Mouse (Mus musculus) embryonic facial prominence, embryonic 15.5 days (tissue): ENCODE results near the gene Abhd17a. TPM values are rescaled to one million over a fixed set of nuclear protein-coding genes. Genes with fewer than 3 reads are reported as not detected.

Experiments used
- ATAC-seq: fragments of 200-750 bp; cut with Nextera tagmentation; 2 replicates; pipeline ENCODE4 v1.8.0; 2017; ENCODE audit warnings: low read depth, moderate TSS enrichment; ENCODE audit not compliant: insufficient number of reproducible peaks, low FRiP score, low TSS enrichment
- H3K27ac ChIP-seq: fragments of 300-500 bp; sonication (generic); replicated peaks from 2 replicates; pipeline ENCODE4 v1.5.1; 2015; ENCODE audit warnings: mild to moderate bottlenecking, inconsistent platforms
- H3K27me3 ChIP-seq: fragments of 300-500 bp; sonication (generic); 2 replicates; pipeline ENCODE4 v1.6.1; 2015; ENCODE audit warnings: inconsistent platforms
- H3K36me3 ChIP-seq: fragments of 300-500 bp; sonication (generic); 2 replicates; pipeline ENCODE4 v1.6.1; 2015; ENCODE audit warnings: mild to moderate bottlenecking, inconsistent platforms
- H3K4me1 ChIP-seq: fragments of 300-500 bp; sonication (generic); 2 replicates; pipeline ENCODE4 v1.6.1; 2015; ENCODE audit warnings: inconsistent platforms
- H3K4me2 ChIP-seq: fragments of 300-500 bp; sonication (generic); replicated peaks from 2 replicates; pipeline ENCODE4 v1.6.1; 2015; ENCODE audit warnings: mild to moderate bottlenecking, inconsistent platforms
- H3K4me3 ChIP-seq: fragments of 300-500 bp; sonication (generic); replicated peaks from 2 replicates; pipeline ENCODE4 v1.5.1; 2015; ENCODE audit warnings: mild to moderate bottlenecking, inconsistent platforms
- H3K9ac ChIP-seq: fragments of 300-500 bp; sonication (generic); 2 replicates; pipeline ENCODE4 v1.6.1; 2015; ENCODE audit warnings: inconsistent platforms
- H3K9me3 ChIP-seq: fragments of 300-500 bp; sonication (generic); replicated peaks from 2 replicates; pipeline ENCODE4 v1.6.1; 2016; ENCODE audit warnings: inconsistent platforms
- WGBS: fragments of 180-500 bp; shearing (Covaris S2); methylation state at CpG from one replicate; pipeline ENCODE4 v1.1.7; 2015; 5-methylcytosine and 5-hydroxymethylcytosine counted together
- polyA plus RNA-seq: library from polyadenylated mRNA; unstranded; fragments of >200 nt; fragmentation: Nextera tagmentation; extraction: Ambion mirVana; gene quantifications from 2 replicates; pipeline ENCODE4 v1.2.1, GENCODE M21; 2015

The Abhd17a gene
- polyA plus RNA-seq, 1 experiment from 2014 or later = 112 TPM

DNA sequence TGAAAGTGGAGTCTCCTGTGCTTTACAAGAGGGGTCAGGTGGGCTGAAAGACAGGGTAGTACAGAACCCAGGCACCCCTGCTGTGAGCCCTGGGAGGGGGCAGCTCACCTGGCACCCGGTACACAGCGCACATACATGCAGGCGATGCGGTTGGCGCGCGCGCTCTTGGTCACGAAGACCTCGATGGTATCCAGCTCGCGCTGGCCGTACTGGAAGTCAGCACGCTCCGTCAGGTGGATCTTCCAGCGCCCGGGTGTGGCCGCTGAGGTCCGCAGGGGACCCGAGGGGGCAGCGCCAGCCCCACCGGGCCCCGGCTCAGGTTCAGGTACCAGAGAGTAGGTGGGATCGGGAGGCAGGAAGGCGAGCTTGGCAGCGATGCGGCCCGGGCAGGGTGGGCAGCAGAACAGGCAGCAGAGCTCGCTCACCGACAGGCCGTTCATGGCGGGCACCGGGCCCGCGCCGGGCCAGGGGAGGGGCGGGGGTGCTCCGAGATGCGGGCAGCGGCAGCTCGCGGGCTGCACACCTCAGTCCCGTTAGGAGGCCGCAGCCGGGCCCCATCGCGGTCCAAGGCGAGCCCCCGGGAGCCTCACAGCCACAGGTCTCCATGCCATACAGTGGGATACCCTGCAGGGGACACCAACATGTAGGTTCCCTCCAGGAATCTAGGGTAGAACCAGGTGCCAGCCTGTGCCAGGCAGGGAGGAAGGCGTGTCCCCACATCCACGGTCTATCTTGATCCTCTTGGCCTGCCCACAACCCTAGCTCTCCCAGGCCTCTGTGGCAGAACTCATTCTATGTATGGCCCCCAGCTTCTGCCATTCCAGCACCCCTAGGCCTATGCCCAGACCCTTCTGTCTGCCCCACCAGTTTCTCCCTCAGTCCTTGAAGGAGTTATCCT, 3.5 kb downstream of the Abhd17a start:
- Histone ChIP-seq H3K27ac (peak overlapping the region; percentile 45; the same call in 1 of the 2 replicates), H3K9ac (no peak overlapping the region), H3K4me3 (0 out of 2 replicates have a peak overlapping the region, but pooled peaks have one; percentile 2)

DNA sequence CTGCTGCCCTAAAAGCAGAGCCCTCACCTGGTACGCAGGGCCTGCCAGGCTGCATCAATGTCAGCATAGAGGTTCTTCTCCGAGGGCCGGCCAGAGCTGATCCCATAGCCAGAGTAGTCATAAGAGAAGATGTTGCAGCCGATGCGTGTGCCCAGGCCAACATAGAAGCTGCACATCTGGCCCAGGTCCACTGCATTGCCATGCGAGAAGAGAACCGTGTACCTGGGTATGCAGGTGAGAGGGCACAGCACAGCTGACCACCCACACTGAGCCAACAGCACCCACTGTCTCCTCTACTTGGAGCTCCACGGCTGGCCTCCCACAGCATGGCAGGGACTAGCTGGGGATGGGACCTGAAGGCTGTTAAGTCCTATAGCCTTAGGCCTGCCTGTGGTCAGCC, 4.6 kb downstream of the Abhd17a start:
- Histone ChIP-seq H3K27ac (no peak overlapping the region), H3K9me3 (no peaks in the 10 kb centered on the region), H3K27me3 (no peaks in the 10 kb centered on the region), H3K4me1 (peaks cover 43% of the 10 kb centered on the region), H3K36me3 (peaks cover 33% of the 10 kb centered on the region), H3K4me3 (no peak overlapping the region; the same call in 1 of the 2 replicates), H3K4me2 (0 out of 2 replicates have a peak overlapping the region, but pooled peaks have one; percentile 3), H3K9ac (no peak overlapping the region)
- no peak for ATAC-seq
- WGBS = 92% methylated on average over 8 of the region's 8 CpGs

More for the DNA sequence above, 3.5 kb downstream of the Abhd17a start:
- Histone ChIP-seq H3K27me3 (no peaks in the 10 kb centered on the region), H3K9me3 (no peaks in the 10 kb centered on the region), H3K4me2 (peak overlapping the region; percentile 9; the same call in 1 of the 2 replicates), H3K4me1 (peaks cover 45% of the 10 kb centered on the region), H3K36me3 (peaks cover 30% of the 10 kb centered on the region)
- WGBS = 92% methylated on average over 47 of the region's 51 CpGs
- no peak for ATAC-seq

GRCm38 (mm10) chr10:80584642-80585552, 5.2 kb downstream of the Abhd17a start:
- no peaks in the 10 kb centered on the region for H3K9me3 ChIP-seq
- H3K4me3 ChIP-seq = no peak overlapping the region; the same call in 1 of the 2 replicates
- peak; percentile 36; the same call in 1 of the 2 replicates for ATAC-seq
- no peaks in the 10 kb centered on the region for H3K27me3 ChIP-seq
- H3K36me3 ChIP-seq = peaks cover 33% of the 10 kb centered on the region
- no peak overlapping the region for H3K9ac ChIP-seq
- peaks cover 40% of the 10 kb centered on the region for H3K4me1 ChIP-seq
- H3K4me2 ChIP-seq = peak overlapping the region; percentile 13; the same call in 1 of the 2 replicates
- peak overlapping the region; percentile 29; the same call in 1 of the 2 replicates for H3K27ac ChIP-seq
- 69% methylated on average over 12 of the region's 12 CpGs for WGBS

DNA sequence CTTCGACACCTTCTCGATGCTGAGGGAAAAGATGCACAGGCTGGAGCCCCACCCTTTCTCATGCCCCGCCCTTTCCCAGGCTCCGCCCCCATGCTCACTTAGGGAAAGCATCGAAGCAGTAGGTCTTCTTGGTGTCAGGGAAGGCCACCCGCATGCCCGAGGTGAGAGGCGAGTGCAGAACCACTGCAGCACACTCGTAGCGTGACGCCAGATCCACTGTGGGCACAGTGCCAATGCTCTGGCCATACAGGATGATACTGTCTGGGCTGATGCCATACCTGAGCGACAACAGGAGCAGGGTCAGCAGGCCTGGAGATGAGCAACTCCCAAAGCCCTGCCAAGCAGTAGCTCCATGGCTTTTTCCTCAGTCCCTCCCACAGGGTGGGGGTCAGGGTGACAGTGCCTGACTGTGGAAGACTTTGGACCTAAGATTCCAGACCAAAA, 6.1 kb downstream of the Abhd17a start:
- peaks cover 39% of the 10 kb centered on the region for H3K4me1 ChIP-seq
- no peak for ATAC-seq
- H3K36me3 ChIP-seq = peaks cover 33% of the 10 kb centered on the region
- H3K9me3 ChIP-seq = no peaks in the 10 kb centered on the region
- no peak overlapping the region for H3K9ac ChIP-seq
- 62% methylated on average over 12 of the region's 12 CpGs for WGBS
- H3K27ac ChIP-seq = 0 out of 2 replicates have a peak overlapping the region, but pooled peaks have one; percentile 29
- H3K27me3 ChIP-seq = no peaks in the 10 kb centered on the region
- no peak overlapping the region for H3K4me3 ChIP-seq
- H3K4me2 ChIP-seq = no peak overlapping the region

- Histone ChIP-seq H3K9me3 (no peaks in the 10 kb centered on the region), H3K9ac (no peak overlapping the region), H3K4me1 (peaks cover 39% of the 10 kb centered on the region), H3K4me2 (no peak overlapping the region), H3K27me3 (no peaks in the 10 kb centered on the region), H3K4me3 (no peak overlapping the region), H3K36me3 (peaks cover 33% of the 10 kb centered on the region), H3K27ac (no peak overlapping the region)
- 80% methylated on average over 5 of the region's 5 CpGs for WGBS
- no peak for ATAC-seq
Measured at GRCm38 (mm10) chr10:80583047-80583446, 7.1 kb downstream of the Abhd17a start.

DNA sequence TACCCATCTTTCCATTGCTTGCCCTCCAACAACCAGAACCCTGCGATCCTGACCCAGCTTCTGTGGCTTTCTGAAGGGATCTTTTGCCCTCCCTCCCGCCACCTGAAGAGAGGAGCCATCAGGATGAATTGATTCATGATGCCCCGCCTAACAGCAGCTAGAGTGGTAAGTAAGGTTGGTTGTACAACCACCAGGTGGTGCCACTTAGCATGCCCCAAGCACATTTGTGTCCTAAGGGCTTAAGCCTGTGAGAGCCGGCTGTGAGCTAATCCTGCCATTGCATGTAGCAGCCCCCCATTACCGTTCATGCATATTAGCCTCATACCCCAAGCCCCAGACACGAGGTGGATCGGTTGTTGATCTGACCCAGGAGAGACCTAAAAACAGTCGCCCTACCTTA, 11.2 kb downstream of the Abhd17a start:
- peak overlapping the region; percentile 94 for H3K4me2 ChIP-seq
- H3K4me1 ChIP-seq = peaks cover 43% of the 10 kb centered on the region
- peak overlapping the region; percentile 96 for H3K27ac ChIP-seq
- no peaks in the 10 kb centered on the region for H3K27me3 ChIP-seq
- no peak overlapping the region for H3K9ac ChIP-seq
- peak overlapping the region; percentile 85 for H3K4me3 ChIP-seq
- H3K36me3 ChIP-seq = peaks cover 15% of the 10 kb centered on the region
- WGBS = 4% methylated on average over 8 of the region's 8 CpGs
- no peaks in the 10 kb centered on the region for H3K9me3 ChIP-seq
- ATAC-seq = no peak

- ATAC-seq = 0 out of 2 replicates have a peak, but pooled peaks have one; percentile 25
- Histone ChIP-seq H3K27ac (peak overlapping the region; percentile 96), H3K4me1 (peaks cover 49% of the 10 kb centered on the region), H3K4me3 (peak overlapping the region; percentile 85), H3K36me3 (peaks cover 9% of the 10 kb centered on the region), H3K9ac (peak overlapping the region; percentile 29), H3K9me3 (no peaks in the 10 kb centered on the region), H3K4me2 (peak overlapping the region; percentile 94), H3K27me3 (no peaks in the 10 kb centered on the region)
- WGBS = under 1% methylated on average over 29 of the region's 29 CpGs
Measured at GRCm38 (mm10) chr10:80578131-80578750, 11.9 kb downstream of the Abhd17a start.

- H3K27ac ChIP-seq = peak within 1 kb of the TSS; percentile 96
- H3K9ac ChIP-seq = peak within 1 kb of the TSS; percentile 65
- H3K4me3 ChIP-seq = peak within 1 kb of the TSS; percentile 85
- H3K4me2 ChIP-seq = peak within 1 kb of the TSS; percentile 94
- ATAC-seq = peak; percentile 84
- under 1% methylated on average over 83 of the region's 97 CpGs for WGBS
- peaks cover 4% of the 10 kb centered on the region; the same call in 1 of the 2 replicates for H3K36me3 ChIP-seq
- H3K4me1 ChIP-seq = peaks cover 50% of the 10 kb centered on the region
- H3K27me3 ChIP-seq = no peaks in the 10 kb centered on the region
- no peaks in the 10 kb centered on the region for H3K9me3 ChIP-seq
Measured at GRCm38 (mm10) chr10:80577195-80578130, 12.7 kb downstream of the Abhd17a start, which contains the start of gene Klf16. Gene Klf16, minus strand, starts transcription at chr10:80577321.

- under 1% methylated on average over 87 of the region's 96 CpGs for WGBS
- Histone ChIP-seq H3K9me3 (no peaks in the 10 kb centered on the region), H3K4me3 (peak overlapping the region; percentile 85), H3K27ac (peak overlapping the region; percentile 96), H3K4me2 (peak overlapping the region; percentile 94), H3K4me1 (peaks cover 59% of the 10 kb centered on the region), H3K27me3 (no peaks in the 10 kb centered on the region), H3K9ac (peak overlapping the region; percentile 65), H3K36me3 (peaks cover 3% of the 10 kb centered on the region; the same call in 1 of the 2 replicates)
- ATAC-seq = no peak; the same call in 1 of the 2 replicates
Measured at GRCm38 (mm10) chr10:80576351-80577194, 13.6 kb downstream of the Abhd17a start.
